Mouse (Mus musculus): ENCODE results near the gene Npy4r. TPM values are rescaled to one million over a fixed set of nuclear protein-coding genes. Genes with fewer than 3 reads are reported as not detected.

Npy4r gene
- polyA plus RNA-seq, 1 experiment from 2014 or later = 0.19 TPM

DNA sequence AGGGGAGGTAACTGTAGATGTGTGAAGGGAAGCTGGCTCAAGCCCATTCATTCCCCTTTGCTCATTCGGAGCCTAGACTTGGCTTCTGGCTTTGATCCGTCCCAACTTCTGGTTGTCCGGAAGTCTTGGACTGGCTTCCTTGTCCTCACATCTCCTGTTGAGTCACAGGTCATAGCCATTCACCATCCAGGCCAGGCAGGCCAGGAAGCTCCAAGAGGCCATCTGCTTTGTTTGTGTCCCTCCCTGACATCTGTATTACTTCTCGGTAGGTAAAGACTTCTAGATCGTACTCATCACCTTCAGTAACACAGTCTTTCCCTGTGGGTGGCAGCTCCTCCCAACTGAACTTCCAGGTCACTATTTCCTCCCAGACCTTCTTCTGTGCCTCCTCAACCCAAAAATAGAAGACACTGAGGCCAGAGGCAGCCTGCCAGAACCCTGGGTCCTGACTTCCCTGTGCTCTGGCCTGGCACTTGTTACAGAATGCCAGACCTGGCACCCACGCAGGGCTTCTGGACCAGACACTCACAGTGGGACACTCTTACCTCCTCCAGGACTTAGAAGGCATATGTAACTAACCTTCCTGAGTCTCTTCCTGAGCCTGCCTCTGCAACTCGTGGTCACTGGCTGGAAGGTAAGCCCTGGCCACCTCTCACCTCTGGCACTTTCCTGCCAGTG is 33.1 kb downstream of the Npy4r start:
- ATAC-seq (ENCODE audit: insufficient number of reproducible peaks, low FRiP score) = no peak
- Histone ChIP-seq H3K4me1 (replicated peaks) (peaks cover 18% of the 10 kb centered on the region), H3K9ac (no peak overlapping the region), H3K9me3 (replicated peaks) (no peaks in the 10 kb centered on the region), H3K27me3 (replicated peaks) (no peaks in the 10 kb centered on the region), H3K4me2 (no peak overlapping the region), H3K4me3 (no peak overlapping the region), H3K36me3 (no peaks in the 10 kb centered on the region), H3K27ac (ENCODE audit: poor library complexity, severe bottlenecking) (no peak overlapping the region)
- WGBS = 66% methylated on average over 7 of the region's 7 CpGs

DNA sequence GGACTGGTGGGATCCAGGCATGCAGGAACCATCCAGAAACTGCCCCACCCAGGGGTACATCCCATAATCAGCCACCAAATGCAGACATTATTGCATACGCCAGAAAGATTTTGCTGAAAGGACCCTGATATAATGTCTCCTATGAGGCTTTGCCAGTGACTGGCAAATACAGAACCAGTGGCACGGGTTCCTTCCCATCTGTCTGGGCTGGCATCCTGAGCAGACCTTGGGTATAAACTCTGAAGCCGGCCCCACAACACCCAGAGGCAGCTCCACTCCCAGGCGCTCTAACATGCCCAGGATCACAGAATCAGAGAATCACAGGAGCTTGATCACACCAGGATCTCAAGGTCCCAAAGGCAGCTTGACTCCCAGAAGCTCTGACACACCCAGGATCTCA is 38.0 kb downstream of the Npy4r start:
- Histone ChIP-seq H3K36me3 (no peaks in the 10 kb centered on the region), H3K27ac (ENCODE audit: poor library complexity, severe bottlenecking) (no peak overlapping the region), H3K4me1 (replicated peaks) (peaks cover 7% of the 10 kb centered on the region), H3K4me3 (no peak overlapping the region), H3K9ac (no peak overlapping the region), H3K4me2 (no peak overlapping the region), H3K27me3 (replicated peaks) (no peaks in the 10 kb centered on the region), H3K9me3 (replicated peaks) (no peaks in the 10 kb centered on the region)
- ATAC-seq (ENCODE audit: insufficient number of reproducible peaks, low FRiP score) = no peak
- WGBS = 81% methylated on average over 4 of the region's 4 CpGs

DNA sequence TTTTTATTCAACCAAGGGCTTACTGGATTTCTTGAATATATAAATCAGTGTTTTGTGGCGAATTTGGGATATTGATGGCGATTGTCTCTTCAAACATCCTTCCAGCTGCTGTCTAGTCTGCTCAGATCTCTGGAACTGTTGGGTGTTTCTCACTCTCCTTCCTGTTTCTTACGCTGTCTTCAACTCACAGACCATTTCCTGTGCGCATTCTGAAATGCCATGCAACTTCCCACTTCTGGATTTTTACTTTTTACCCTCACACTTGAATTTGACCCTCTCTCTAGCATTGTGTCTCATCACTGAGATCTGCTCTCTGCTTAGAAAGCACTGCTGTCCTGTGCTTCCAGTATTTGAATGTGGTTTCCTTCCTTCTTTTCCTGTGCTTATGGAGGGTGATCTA is 44.7 kb downstream of the Npy4r start:
- no peak for ATAC-seq (ENCODE audit: insufficient number of reproducible peaks, low FRiP score)
- Histone ChIP-seq H3K27ac (ENCODE audit: poor library complexity, severe bottlenecking) (no peak overlapping the region), H3K27me3 (replicated peaks) (no peaks in the 10 kb centered on the region), H3K4me2 (no peak overlapping the region), H3K4me3 (no peak overlapping the region), H3K9me3 (replicated peaks) (no peaks in the 10 kb centered on the region), H3K36me3 (no peaks in the 10 kb centered on the region), H3K9ac (no peak overlapping the region), H3K4me1 (replicated peaks) (peaks cover 16% of the 10 kb centered on the region)
- WGBS = 68% methylated on average over 4 of the region's 4 CpGs

DNA sequence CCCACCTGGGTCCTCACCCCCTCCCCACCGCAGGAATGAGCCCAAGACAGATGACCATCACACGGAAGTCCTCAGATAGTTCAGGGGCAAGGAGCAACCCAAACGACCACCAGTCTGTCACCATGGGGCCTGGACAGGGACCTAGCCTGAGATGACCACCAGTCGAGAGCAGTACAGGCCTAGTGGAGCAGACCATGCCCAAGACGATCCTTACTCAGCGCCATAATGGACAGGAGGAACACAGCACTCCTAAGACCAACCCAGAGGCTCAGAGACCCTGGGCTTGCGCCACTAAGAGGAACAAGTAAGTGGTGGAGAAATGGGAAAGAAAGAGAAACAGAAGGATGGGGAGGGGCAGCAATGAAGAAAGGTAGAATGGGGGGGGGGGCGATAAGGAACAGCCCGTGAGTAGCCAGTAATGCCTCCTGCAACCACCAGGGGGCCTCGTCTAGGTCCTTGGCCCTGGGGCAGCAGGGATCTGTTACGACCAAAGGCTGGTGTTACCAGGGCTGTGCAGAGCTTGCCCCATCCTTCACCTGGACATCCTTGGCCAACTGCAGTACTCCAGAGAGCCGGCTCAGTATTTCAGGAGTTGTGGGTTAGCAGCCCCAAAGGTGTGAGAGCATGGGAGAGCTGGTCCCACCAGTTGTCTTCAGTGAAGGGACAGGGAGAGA is 45.8 kb downstream of the Npy4r start:
- Histone ChIP-seq H3K27ac (ENCODE audit: poor library complexity, severe bottlenecking) (no peak overlapping the region), H3K4me3 (no peak overlapping the region), H3K27me3 (replicated peaks) (no peaks in the 10 kb centered on the region), H3K4me1 (replicated peaks) (peaks cover 16% of the 10 kb centered on the region), H3K9me3 (replicated peaks) (no peaks in the 10 kb centered on the region), H3K36me3 (no peaks in the 10 kb centered on the region), H3K9ac (no peak overlapping the region), H3K4me2 (no peak overlapping the region)
- 50% methylated on average over 11 of the region's 12 CpGs for WGBS
- no peak for ATAC-seq (ENCODE audit: insufficient number of reproducible peaks, low FRiP score)

DNA sequence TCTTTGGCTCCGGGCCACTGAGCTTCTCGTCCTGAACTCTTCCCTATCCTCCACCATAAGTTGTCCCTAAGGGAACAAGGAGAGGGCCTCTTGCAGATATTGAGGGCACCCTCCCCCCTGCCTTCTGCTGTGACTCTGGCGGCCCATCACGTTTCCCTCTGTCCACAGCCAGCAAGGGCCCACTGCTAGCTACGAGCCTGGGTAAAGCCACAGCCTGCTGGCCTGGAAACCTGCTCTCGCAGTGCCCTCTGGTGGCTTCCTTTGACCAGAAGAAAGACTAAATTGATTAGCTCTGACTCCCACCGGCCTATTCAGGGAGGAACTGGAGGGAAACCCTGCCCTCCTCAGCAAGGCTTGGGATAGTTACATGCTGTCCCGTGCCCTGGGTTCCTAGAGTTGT is 47.4 kb downstream of the Npy4r start:
- Histone ChIP-seq H3K27me3 (replicated peaks) (no peaks in the 10 kb centered on the region), H3K36me3 (no peaks in the 10 kb centered on the region), H3K4me2 (no peak overlapping the region), H3K4me1 (replicated peaks) (peaks cover 16% of the 10 kb centered on the region), H3K27ac (ENCODE audit: poor library complexity, severe bottlenecking) (no peak overlapping the region), H3K9me3 (replicated peaks) (no peaks in the 10 kb centered on the region), H3K9ac (no peak overlapping the region), H3K4me3 (no peak overlapping the region)
- 21% methylated on average over 8 of the region's 8 CpGs for WGBS
- no peak for ATAC-seq (ENCODE audit: insufficient number of reproducible peaks, low FRiP score)

DNA sequence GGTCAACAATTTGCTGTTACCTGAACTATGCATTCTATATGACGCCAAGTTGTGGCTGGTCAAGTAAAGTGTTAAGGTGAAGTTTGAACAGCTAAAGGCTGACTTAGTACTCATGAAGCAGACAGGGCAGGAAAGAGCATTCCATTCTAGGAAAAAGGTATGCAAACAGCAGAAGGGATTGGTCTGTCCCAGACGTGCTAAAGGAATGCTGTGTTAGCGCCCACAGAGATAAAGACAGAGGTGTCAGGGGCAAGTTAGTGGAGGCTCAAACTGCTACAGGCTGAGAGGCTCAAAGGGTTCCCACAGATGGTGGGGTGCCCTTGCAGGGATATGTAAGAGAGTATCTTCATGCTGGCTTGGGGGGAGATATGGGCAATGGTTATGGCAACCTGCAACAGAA is 48.4 kb downstream of the Npy4r start:
- H3K36me3 ChIP-seq = no peaks in the 10 kb centered on the region
- peaks cover 16% of the 10 kb centered on the region for H3K4me1 ChIP-seq (replicated peaks)
- H3K4me2 ChIP-seq = no peak overlapping the region
- no peak overlapping the region for H3K4me3 ChIP-seq
- H3K9ac ChIP-seq = no peak overlapping the region
- no peak for ATAC-seq (ENCODE audit: insufficient number of reproducible peaks, low FRiP score)
- no peaks in the 10 kb centered on the region for H3K9me3 ChIP-seq (replicated peaks)
- 32% methylated on average over 3 of the region's 3 CpGs for WGBS
- H3K27me3 ChIP-seq (replicated peaks) = no peaks in the 10 kb centered on the region
- no peak overlapping the region for H3K27ac ChIP-seq (ENCODE audit: poor library complexity, severe bottlenecking)

DNA sequence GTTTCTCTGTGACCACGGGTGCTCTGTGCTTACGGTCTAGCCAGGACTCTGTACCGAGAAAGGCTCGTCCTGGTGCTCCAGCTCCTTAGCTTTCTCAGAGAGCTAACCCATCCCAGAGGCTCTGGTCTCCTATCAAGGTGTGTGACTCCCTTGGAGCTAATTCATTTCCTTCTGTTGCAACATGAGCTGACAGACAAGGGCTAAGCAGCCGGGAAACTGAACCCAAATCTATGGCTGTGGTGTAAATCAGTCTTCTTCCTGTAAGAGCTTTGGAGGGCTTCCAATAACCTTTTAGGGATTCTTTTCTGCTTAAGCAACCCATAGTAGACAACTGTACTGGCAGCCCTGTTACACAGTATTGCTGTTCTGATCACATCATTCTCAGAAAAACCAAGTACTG is 49.7 kb downstream of the Npy4r start, which contains the start of gene A630023A22Rik:
Gene A630023A22Rik, minus strand, starts transcription at position 154 of the 400 bp plus-strand sequence.
- H3K4me1 ChIP-seq (replicated peaks) = peaks cover 16% of the 10 kb centered on the region
- WGBS = 67% methylated on average over 5 of the region's 5 CpGs
- H3K4me2 ChIP-seq = no peak within 1 kb of the TSS
- no peak within 1 kb of the TSS for H3K9ac ChIP-seq
- no peak within 1 kb of the TSS for H3K27ac ChIP-seq (ENCODE audit: poor library complexity, severe bottlenecking)
- H3K9me3 ChIP-seq (replicated peaks) = no peaks in the 10 kb centered on the region
- ATAC-seq (ENCODE audit: insufficient number of reproducible peaks, low FRiP score) = no peak
- H3K36me3 ChIP-seq = no peaks in the 10 kb centered on the region
- no peaks in the 10 kb centered on the region for H3K27me3 ChIP-seq (replicated peaks)
- no peak within 1 kb of the TSS for H3K4me3 ChIP-seq

DNA sequence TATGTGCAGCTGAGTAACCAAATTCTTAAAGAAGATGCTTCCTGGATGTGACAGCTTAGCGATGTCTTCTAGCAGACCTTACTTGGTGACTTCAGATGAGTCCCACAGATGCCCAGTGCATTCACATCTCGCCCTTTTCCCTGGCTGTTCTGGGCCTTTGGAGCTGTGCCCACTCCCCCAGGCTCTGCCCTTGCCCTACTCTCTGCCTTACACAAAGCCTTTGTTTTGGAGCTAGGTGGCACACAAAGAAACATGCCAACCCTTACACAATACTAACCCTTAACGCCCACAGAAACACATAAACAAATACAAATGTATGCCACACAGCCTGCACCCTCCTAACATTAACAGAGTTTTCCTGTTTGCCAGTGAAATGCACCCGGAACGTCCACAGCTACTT is 56.1 kb downstream of the Npy4r start:
- WGBS = 68% methylated on average over 5 of the region's 5 CpGs
- no peak overlapping the region for H3K9ac ChIP-seq
- no peak overlapping the region for H3K4me2 ChIP-seq
- H3K4me3 ChIP-seq = no peak overlapping the region
- no peaks in the 10 kb centered on the region for H3K9me3 ChIP-seq (replicated peaks)
- H3K27me3 ChIP-seq (replicated peaks) = no peaks in the 10 kb centered on the region
- H3K36me3 ChIP-seq = no peaks in the 10 kb centered on the region
- ATAC-seq (ENCODE audit: insufficient number of reproducible peaks, low FRiP score) = no peak
- no peak overlapping the region for H3K27ac ChIP-seq (ENCODE audit: poor library complexity, severe bottlenecking)
- no peaks in the 10 kb centered on the region for H3K4me1 ChIP-seq (replicated peaks)

Other genes starting within 250 kb of the Npy4r start
- 1.3 and 1.5 TPM in 2 replicates for gene Gdf10, start 228.9 kb downstream of the Npy4r start, polyA plus RNA-seq (2016; fragmentation: Nextera tagmentation; extraction: Ambion mirVana)
- 0.46 and 0.80 TPM in 2 replicates for gene Gdf2, start 211.4 kb downstream of the Npy4r start, polyA plus RNA-seq (2016; fragmentation: Nextera tagmentation; extraction: Ambion mirVana)
- 0.14 and 0.36 TPM in 2 replicates for gene Rbp3, start 198.5 kb downstream of the Npy4r start, polyA plus RNA-seq (2016; fragmentation: Nextera tagmentation; extraction: Ambion mirVana)
- 0.04 TPM in 1 of 2 replicates, not detected in the other for gene Zfp488, start 173.7 kb downstream of the Npy4r start, polyA plus RNA-seq (2016; fragmentation: Nextera tagmentation; extraction: Ambion mirVana)
- gene Gm30083, start 137.3 kb downstream of the Npy4r start, polyA plus RNA-seq (2016; fragmentation: Nextera tagmentation; extraction: Ambion mirVana) = not detected in 2 replicates
- gene Gm5460, start 135.7 kb downstream of the Npy4r start, polyA plus RNA-seq (2016; fragmentation: Nextera tagmentation; extraction: Ambion mirVana) = not detected in 2 replicates
- not detected in 2 replicates for gene Antxrl, start 99.8 kb downstream of the Npy4r start, polyA plus RNA-seq (2016; fragmentation: Nextera tagmentation; extraction: Ambion mirVana)
- 0.61 and 0.74 TPM in 2 replicates for gene Anxa8, start 66.5 kb downstream of the Npy4r start, polyA plus RNA-seq (2016; fragmentation: Nextera tagmentation; extraction: Ambion mirVana)
- not detected in 2 replicates for gene A630023A22Rik, start 49.7 kb downstream of the Npy4r start, polyA plus RNA-seq (2016; fragmentation: Nextera tagmentation; extraction: Ambion mirVana)
- gene Gprin2, start 49.2 kb upstream of the Npy4r start, polyA plus RNA-seq (2016; fragmentation: Nextera tagmentation; extraction: Ambion mirVana) = 0.27 and 0.80 TPM in 2 replicates
- gene Syt15, start 67.1 kb upstream of the Npy4r start, polyA plus RNA-seq (2016; fragmentation: Nextera tagmentation; extraction: Ambion mirVana) = 0.26 and 0.72 TPM in 2 replicates
- gene Shld2, start 158.0 kb upstream of the Npy4r start, polyA plus RNA-seq (2016; fragmentation: Nextera tagmentation; extraction: Ambion mirVana) = 7.6 and 7.8 TPM in 2 replicates
- gene Glud1, start 158.2 kb upstream of the Npy4r start, polyA plus RNA-seq (2016; fragmentation: Nextera tagmentation; extraction: Ambion mirVana) = 66.4 and 70.8 TPM in 2 replicates
- not detected in 2 replicates for gene Fam25c, start 202.9 kb upstream of the Npy4r start, polyA plus RNA-seq (2016; fragmentation: Nextera tagmentation; extraction: Ambion mirVana)
- gene Sncg, start 222.3 kb upstream of the Npy4r start, polyA plus RNA-seq (2016; fragmentation: Nextera tagmentation; extraction: Ambion mirVana) = 1.9 and 2.3 TPM in 2 replicates
- 31.3 and 32.0 TPM in 2 replicates for gene Mmrn2, start 223.0 kb upstream of the Npy4r start, polyA plus RNA-seq (2016; fragmentation: Nextera tagmentation; extraction: Ambion mirVana)

Data from heart, embryonic 12.5 days (tissue).